Mouse (Mus musculus) hematopoietic stem cell, adult 5-6 weeks (primary cell): ENCODE results near the gene Pml. TPM values are rescaled to one million over a fixed set of nuclear protein-coding genes. Genes with fewer than 3 reads are reported as not detected.
A peak's percentile ranks its signal among the peaks of the same experiment; 100 is the strongest.
"Not testable (repeated sequence)": the region's sequence is repeated elsewhere in the genome, so short reads cannot be mapped to it uniquely, and the experiment has no call there.

ENCODE experiments used
- ATAC-seq, 2 experiments: fragments of 125-278 bp in 1 of 2; replicated peaks in 1 of 2; 2 replicates each; pipeline ENCODE4 v1.8.0; 2016 to 2017; ENCODE audit warnings: inconsistent platforms in 2 of 2, mild to moderate bottlenecking in 2 of 2, moderate number of reproducible peaks in 2 of 2, low read depth in 1 of 2, moderate TSS enrichment in 1 of 2; ENCODE audit not compliant: low FRiP score in 2 of 2, poor library complexity in 2 of 2, severe bottlenecking in 2 of 2, insufficient read depth in 1 of 2, low TSS enrichment in 1 of 2
- total RNA-seq: library from RNA; stranded (forward); fragments of 172-1452, 232-1000 nt; gene quantifications from 2 replicates; pipeline ENCODE4 v1.2.3, GENCODE M21; 2017

Gene Pml
- total RNA-seq, 1 experiment from 2014 or later = 32.5 TPM

DNA sequence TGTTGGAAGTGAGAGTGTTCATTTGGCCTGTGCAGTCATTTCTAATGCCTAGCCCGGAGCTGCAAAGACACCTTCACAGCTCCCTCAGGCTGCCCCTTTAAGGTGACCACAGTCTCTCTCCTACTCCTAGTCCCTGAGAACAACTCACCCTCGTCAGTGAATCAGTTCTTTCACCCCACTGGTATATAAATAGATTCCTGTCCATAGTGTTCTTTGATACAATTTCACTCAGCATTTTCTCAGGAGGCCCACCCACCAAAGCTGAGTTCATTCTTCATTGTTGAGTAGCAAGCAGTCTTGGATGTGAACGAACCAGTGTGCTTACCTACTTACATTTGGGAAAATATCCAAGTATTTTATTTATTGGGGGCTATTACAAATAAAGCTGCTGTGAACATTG lies 25.0 kb upstream of the Pml start:
- ATAC-seq = no peak

- ATAC-seq = no peak
These were observed 24.6 kb upstream of the Pml start for GRCm38 (mm10) chr9:58274101-58274604.

DNA sequence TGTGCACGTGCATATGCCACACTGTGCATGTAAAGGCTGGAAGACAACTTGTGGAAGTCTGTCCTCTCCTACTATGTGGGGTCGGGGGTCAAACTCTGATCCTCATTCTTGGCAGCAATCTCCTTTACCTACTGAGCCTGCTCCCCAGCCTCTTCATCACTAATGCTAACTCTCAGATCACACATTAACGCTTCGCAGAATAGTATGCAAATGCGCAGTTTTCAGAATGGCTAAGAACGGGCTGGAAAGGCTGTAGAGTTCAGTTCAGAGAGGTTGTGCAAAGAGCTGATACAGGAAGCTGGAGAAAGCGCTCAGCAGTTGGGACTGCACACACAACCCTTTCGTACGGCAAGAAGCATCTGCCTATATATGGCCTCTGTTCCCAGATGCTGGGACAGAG lies 23.3 kb upstream of the Pml start:
- ATAC-seq = no peak

DNA sequence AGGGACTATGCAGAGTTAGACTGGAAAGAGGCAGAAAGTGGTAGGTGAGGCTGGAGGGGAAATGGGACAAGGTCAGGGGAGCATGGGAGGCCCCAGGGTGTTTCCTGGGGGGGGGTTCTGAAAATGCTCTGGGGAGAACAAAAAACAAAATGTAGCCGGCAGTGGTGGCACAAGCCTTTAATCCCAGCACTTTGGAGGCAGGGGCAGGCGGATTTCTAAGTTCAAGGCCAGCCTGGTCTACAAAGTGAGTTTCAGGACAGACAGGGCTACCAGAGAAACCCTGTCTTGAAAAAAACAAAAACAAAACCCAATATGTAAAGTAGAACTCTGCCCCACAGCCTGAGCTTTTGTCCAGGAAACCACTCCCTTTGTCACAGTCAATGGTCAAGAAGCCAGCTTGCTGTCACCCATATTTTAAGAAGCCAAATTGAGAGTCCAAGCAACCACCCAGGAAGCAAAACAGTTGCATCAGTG lies 22.5 kb upstream of the Pml start:
- ATAC-seq = no peak

DNA sequence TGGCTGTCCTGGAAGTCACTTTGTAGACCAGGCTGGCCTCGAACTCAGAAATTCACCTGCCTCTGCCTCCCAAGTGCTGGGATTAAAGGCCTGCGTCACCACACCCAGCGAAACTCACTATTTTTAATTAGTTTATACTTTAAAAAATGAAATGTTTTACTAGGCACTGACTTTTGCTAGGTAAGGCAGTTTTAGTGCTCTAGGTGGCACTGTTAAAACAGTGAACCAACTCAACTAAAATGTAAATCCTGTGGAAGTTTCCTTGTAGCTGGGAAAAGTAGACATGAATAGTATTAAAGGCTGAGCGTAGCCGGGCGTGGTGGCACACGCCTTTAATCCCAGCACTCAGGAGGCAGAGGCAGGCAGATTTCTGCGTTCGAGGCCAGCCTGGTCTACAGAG lies 22.0 kb upstream of the Pml start:
- not testable (repeated sequence) for ATAC-seq

- ATAC-seq = no peak
These were observed 21.5 kb upstream of the Pml start for GRCm38 (mm10) chr9:58271109-58271508.

DNA sequence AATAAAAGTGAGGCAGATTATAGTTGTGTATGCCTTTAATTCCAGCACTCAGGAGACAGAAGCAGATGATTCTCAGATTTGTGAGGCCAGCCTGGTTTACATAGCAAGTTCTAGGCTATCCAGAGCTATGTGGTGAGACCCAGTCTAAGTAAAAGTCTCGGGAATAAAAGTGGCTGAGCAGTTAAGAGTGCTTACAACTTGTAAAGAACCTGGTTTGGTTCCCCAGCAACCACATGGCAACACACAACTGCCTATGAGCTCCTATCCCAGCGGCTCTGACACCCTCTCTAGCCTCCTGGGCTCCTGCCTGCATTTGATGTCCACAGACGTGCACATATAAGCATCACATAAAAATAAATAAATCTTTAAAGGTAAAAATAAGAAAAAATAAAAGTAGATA lies 20.5 kb upstream of the Pml start:
- no peak for ATAC-seq

DNA sequence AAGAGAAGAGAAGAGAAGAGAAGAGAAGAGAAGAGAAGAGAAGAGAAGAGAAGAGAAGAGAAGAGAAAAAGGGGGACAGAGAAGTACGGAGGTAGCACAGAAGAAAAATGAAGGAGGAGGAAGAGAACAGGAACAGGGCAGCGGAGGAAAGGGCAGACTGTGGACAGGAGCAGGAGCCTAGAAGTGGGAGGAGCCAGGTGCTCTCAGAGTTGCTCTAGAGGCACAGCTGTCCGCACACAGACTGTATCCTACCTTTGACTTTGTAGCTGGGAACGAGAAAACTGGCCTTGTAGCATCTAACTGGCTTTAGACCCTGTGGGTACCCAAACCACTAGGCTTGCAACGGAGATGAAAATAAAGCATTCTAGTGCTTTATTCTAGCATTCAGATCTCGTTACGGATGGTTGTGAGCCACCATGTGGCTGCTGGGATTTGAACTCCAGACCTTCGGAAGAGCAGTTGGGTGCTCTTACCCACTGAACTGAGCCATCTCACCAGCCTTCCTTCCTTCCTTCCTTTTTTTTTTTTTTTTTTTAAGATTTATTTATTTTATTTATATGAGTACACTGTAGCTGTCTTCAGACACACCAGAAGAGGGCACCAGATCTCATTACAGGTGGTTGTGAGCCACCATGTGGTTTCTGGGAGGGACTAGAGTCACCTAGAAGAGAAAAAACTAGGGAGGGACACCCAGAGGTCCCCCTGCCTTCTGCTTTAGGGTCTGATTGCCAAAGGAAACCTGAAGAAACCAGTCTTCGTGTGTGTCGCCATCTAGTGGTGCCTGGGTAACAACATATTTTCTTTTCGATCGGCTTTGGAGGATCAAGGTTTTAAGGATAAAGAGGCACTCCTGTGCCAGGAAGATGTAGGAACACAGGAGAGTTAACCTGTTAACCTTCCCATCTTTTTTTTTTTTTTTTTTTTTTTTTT lies 19.1 kb upstream of the Pml start:
- peak; percentile 44 to 60; a peak in 3 of 4 replicates for ATAC-seq

GRCm38 (mm10) chr9:58267046-58267445 lies 17.5 kb upstream of the Pml start:
- ATAC-seq = no peak

DNA sequence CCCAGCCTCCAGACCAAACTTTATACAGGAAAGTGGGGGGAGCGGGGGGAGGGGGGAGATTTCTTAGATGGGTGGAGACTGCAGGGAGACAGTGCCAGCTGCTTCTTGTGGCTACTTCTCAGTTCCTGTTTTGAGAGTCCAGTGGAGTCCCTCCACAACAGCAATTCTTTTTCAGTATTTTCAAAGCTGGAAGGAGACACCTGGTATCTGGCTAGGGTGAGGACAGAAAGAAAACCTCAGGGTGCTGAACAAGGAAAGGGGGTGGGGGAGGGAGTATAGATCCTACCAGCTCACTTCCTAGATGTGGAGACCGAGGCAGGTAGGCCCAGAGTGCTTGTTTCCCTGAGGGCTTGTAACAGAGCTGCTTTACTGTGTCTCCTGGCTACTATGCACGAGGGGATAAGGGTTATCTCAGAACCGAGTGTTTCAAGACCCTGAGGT lies 17.0 kb upstream of the Pml start:
- ATAC-seq = peak; percentile 61 to 70; a peak in 3 of 4 replicates

- ATAC-seq = no peak
These were observed 15.8 kb upstream of the Pml start for GRCm38 (mm10) chr9:58265368-58265767.

DNA sequence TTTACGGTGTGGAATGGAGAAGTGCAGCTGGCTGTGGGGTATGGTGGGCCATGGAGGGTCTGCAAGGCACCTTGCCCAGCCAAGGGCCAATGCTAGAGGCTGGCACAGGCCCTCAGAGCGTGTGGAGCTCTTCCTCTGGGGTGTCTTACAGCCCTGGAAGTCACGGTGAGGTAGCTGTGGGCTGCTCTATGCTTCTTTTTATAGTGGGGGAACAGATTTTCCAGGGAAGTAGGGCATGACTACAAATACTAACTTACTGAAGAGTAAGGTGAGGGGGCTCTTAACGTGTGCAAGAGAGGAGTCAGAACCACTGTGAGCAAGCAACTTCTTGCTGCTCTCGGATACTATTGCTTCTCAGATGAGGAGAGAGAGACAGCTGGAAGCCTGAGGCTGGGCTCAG lies 12.9 kb upstream of the Pml start:
- no peak for ATAC-seq

- ATAC-seq = peak; percentile 43 to 44
These were observed 6.4 kb upstream of the Pml start for GRCm38 (mm10) chr9:58255704-58256685.

DNA sequence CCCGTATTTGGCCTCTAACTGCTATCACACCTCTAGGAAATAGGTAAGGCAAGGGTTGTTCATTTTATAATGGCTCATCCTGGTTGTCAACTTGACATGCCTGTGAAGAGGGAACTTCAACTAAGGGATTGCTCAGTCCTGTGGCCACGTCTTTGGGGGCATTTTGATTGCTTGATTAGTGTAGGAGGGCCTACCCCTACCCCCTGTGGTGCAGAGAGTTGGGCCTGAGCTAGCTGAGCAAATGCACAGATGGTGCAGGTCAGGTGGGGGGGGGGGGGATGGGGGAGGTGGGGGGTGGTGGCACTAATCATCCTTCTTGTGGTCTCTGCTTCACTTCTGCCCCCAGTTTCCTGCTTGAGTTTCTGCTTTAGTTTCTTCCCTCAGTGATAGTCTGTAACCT lies 5.5 kb upstream of the Pml start:
- no peak for ATAC-seq

- not testable (repeated sequence) for ATAC-seq
These were observed 4.2 kb upstream of the Pml start for GRCm38 (mm10) chr9:58253805-58254122.

DNA sequence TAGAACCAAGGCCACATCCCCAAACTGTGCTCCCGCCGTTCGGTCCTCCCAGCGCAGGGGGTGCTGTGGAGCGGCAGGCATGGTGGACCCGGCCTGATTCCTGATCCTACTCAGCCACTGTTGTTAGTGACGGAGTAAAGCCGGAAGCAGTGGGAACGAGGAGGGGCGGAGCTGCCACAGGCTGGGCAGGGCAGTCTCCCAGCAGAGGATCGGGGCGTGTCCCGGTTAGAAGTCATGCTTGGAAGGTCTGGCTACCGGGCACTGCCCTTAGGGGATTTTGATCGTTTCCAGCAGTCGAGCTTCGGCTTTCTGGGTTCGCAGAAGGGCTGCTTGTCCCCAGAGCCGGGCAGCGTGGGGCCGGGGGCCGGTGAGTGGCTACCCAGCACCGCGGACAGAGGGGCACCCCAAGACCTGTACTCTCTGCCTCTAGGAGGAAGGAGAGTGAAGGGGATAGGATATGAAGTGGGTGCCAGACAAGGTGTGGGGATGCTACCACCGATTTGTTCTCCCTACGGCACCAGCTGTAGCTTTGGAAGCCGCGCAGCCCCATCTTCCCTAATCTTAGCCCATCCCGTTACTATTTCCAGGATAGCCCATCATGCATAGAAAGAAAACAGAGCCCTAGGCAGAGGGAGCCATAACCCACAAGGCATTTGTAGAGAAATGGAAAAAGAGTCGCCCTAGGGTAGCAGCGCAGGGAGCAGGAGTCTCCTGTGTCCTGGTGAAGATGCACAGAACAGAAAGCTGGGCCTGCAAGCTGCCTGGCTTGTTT lies 3.6 kb upstream of the Pml start, which contains the start of gene Stoml1:
Gene Stoml1, plus strand, starts transcription at position 132 of the 772 bp plus-strand sequence.
- ATAC-seq = peak; percentile 97

GRCm38 (mm10) chr9:58250730-58251129 lies 1.1 kb upstream of the Pml start:
- not testable (repeated sequence) for ATAC-seq
